Mouse (Mus musculus) stomach, postnatal 0 days (tissue): Measurements from ENCODE around the gene Gtf3c6. TPM values are rescaled to one million over a fixed set of nuclear protein-coding genes. Genes with fewer than 3 reads are reported as not detected.

ENCODE experiments used
- ATAC-seq: fragments of 200-750 bp; cut with Nextera tagmentation; 2 replicates; pipeline ENCODE4 v1.8.0; 2017; ENCODE audit not compliant: low FRiP score, low TSS enrichment
- DNase-seq: peaks from one replicate; pipeline ENCODE4 v3.0.0-alpha.2; 2016; ENCODE audit warnings: low spot score
- H3K27ac ChIP-seq: fragments of 300-500 bp; sonication (generic); replicated peaks from 2 replicates; pipeline ENCODE4 v1.5.1; 2014; ENCODE audit warnings: mild to moderate bottlenecking, control low read depth
- H3K27me3 ChIP-seq: fragments of 300-500 bp; sonication (generic); 2 replicates; pipeline ENCODE4 v1.6.1; 2014; ENCODE audit warnings: low read length; ENCODE audit not compliant: control insufficient read depth, insufficient read depth
- H3K36me3 ChIP-seq: fragments of 300-500 bp; sonication (generic); 2 replicates; pipeline ENCODE4 v1.6.1; 2014; ENCODE audit warnings: low read length, mixed read lengths; ENCODE audit not compliant: control insufficient read depth, insufficient read depth
- H3K4me1 ChIP-seq: fragments of 300-500 bp; sonication (generic); replicated peaks from 2 replicates; pipeline ENCODE4 v1.6.1; 2014; ENCODE audit warnings: antibody characterized with exemption; ENCODE audit not compliant: control insufficient read depth, insufficient read depth
- H3K4me2 ChIP-seq: fragments of 300-500 bp; sonication (generic); replicated peaks from 2 replicates; pipeline ENCODE4 v1.6.1; 2014; ENCODE audit warnings: low read depth, mild to moderate bottlenecking, control low read depth, moderate library complexity
- H3K4me3 ChIP-seq: fragments of 300-500 bp; sonication (generic); 2 replicates; pipeline ENCODE4 v1.5.1; 2014; ENCODE audit warnings: low read depth, low read length, control low read depth
- H3K9ac ChIP-seq: fragments of 300-500 bp; sonication (generic); 2 replicates; pipeline ENCODE4 v1.6.1; 2014; ENCODE audit warnings: mild to moderate bottlenecking, low read length, control low read depth, mixed read lengths
- H3K9me3 ChIP-seq: fragments of 300-500 bp; sonication (generic); 2 replicates; pipeline ENCODE4 v1.6.1; 2016; ENCODE audit warnings: low read length; ENCODE audit not compliant: control insufficient read depth
- CTCF ChIP-seq: IDR thresholded peaks from 2 replicates; pipeline ENCODE4 v1.5.1; 2016; ENCODE audit warnings: antibody characterized with exemption, low read depth, mild to moderate bottlenecking, moderate library complexity
- EP300 ChIP-seq: optimal IDR thresholded peaks from 2 replicates; pipeline ENCODE3; 2016; ENCODE audit warnings: antibody characterized with exemption
- WGBS: fragments of 180-500 bp; shearing (Covaris S2); extraction: QIAGEN DNeasy Blood & Tissue Kit; methylation state at CpG from one replicate; pipeline ENCODE4 v1.1.7; 2014; 5-methylcytosine and 5-hydroxymethylcytosine counted together
- polyA plus RNA-seq: library from polyadenylated mRNA; unstranded; fragments of >200 nt; fragmentation: Nextera tagmentation; extraction: Ambion mirVana; gene quantifications from 2 replicates; pipeline ENCODE4 v1.2.1, GENCODE M21; 2015

The Gtf3c6 gene
- polyA plus RNA-seq, 1 experiment from 2014 or later = 54.6 TPM

GRCm38 (mm10) chr10:40281565-40281964 lies 23.7 kb upstream of the Gtf3c6 start:
- ATAC-seq (peak; percentile 85), DNase-seq (no peak)
- no peak overlapping the region for H3K9ac ChIP-seq
- no peak overlapping the region for H3K4me2 ChIP-seq
- no peaks in the 10 kb centered on the region for H3K27me3 ChIP-seq
- H3K4me1 ChIP-seq = no peaks in the 10 kb centered on the region
- WGBS = 74% methylated on average over 2 of the region's 2 CpGs
- peak overlapping the region; percentile 45; the same call in 1 of the 2 replicates for H3K27ac ChIP-seq
- no peaks in the 10 kb centered on the region for H3K9me3 ChIP-seq
- TF ChIP-seq CTCF (no peak), EP300 (no peak)
- no peaks in the 10 kb centered on the region; the same call in 1 of the 2 replicates for H3K36me3 ChIP-seq
- no peak overlapping the region for H3K4me3 ChIP-seq

GRCm38 (mm10) chr10:40278317-40278716 lies 20.4 kb upstream of the Gtf3c6 start:
- no peak for ATAC-seq
- Histone ChIP-seq H3K4me3 (no peak overlapping the region), H3K4me2 (no peak overlapping the region), H3K27ac (no peak overlapping the region), H3K9ac (no peak overlapping the region), H3K36me3 (no peaks in the 10 kb centered on the region), H3K27me3 (no peaks in the 10 kb centered on the region), H3K9me3 (no peaks in the 10 kb centered on the region), H3K4me1 (no peaks in the 10 kb centered on the region)
- DNase-seq = no peak
- TF ChIP-seq CTCF (no peak), EP300 (no peak)
- 45% methylated on average over 5 of the region's 5 CpGs for WGBS

- H3K9me3 ChIP-seq = no peaks in the 10 kb centered on the region
- H3K36me3 ChIP-seq = no peaks in the 10 kb centered on the region
- no peak overlapping the region for H3K4me2 ChIP-seq
- DNase-seq = no peak
- WGBS = 75% methylated on average over 7 of the region's 7 CpGs
- TF ChIP-seq CTCF = no peak
- TF ChIP-seq EP300 = no peak
- no peaks in the 10 kb centered on the region for H3K4me1 ChIP-seq
- H3K27ac ChIP-seq = no peak overlapping the region
- H3K27me3 ChIP-seq = no peaks in the 10 kb centered on the region
- ATAC-seq = no peak
- H3K9ac ChIP-seq = no peak overlapping the region
- H3K4me3 ChIP-seq = no peak overlapping the region
Observed at GRCm38 (mm10) chr10:40275991-40276390, 18.1 kb upstream of the Gtf3c6 start.

- 71% methylated on average over 5 of the region's 5 CpGs for whole genome bisulfite sequencing
- Histone ChIP-seq H3K9me3 (no peaks in the 10 kb centered on the region), H3K4me2 (no peak overlapping the region), H3K9ac (no peak overlapping the region), H3K27me3 (no peaks in the 10 kb centered on the region), H3K27ac (no peak overlapping the region), H3K36me3 (no peaks in the 10 kb centered on the region), H3K4me3 (no peak overlapping the region), H3K4me1 (no peaks in the 10 kb centered on the region)
- DNase-seq = no peak
- no peak for ATAC-seq
- TF ChIP-seq CTCF = no peak
- TF ChIP-seq EP300 = no peak
Observed at GRCm38 (mm10) chr10:40273938-40274337, 16.0 kb upstream of the Gtf3c6 start.

GRCm38 (mm10) chr10:40271216-40271615 lies 13.3 kb upstream of the Gtf3c6 start:
- ATAC-seq = no peak
- Histone ChIP-seq H3K4me3 (no peak overlapping the region), H3K9me3 (no peaks in the 10 kb centered on the region), H3K36me3 (no peaks in the 10 kb centered on the region), H3K9ac (no peak overlapping the region), H3K4me1 (no peaks in the 10 kb centered on the region), H3K27me3 (no peaks in the 10 kb centered on the region), H3K27ac (no peak overlapping the region), H3K4me2 (no peak overlapping the region)
- TF ChIP-seq EP300 = no peak
- no peak for TF ChIP-seq CTCF
- WGBS = 81% methylated on average over 3 of the region's 3 CpGs
- no peak for DNase-seq

- no peaks in the 10 kb centered on the region for H3K4me1 ChIP-seq
- 89% methylated on average over 3 of the region's 3 CpGs for WGBS
- DNase-seq (no peak), ATAC-seq (no peak)
- H3K4me2 ChIP-seq = no peak overlapping the region
- H3K27me3 ChIP-seq = no peaks in the 10 kb centered on the region
- H3K9ac ChIP-seq = no peak overlapping the region
- no peaks in the 10 kb centered on the region for H3K36me3 ChIP-seq
- no peaks in the 10 kb centered on the region for H3K9me3 ChIP-seq
- no peak overlapping the region for H3K27ac ChIP-seq
- TF ChIP-seq EP300 (no peak), CTCF (0 out of 2 replicates have a peak, but pooled peaks have one; percentile 22)
- no peak overlapping the region for H3K4me3 ChIP-seq
Observed at GRCm38 (mm10) chr10:40264920-40265319, 7.0 kb upstream of the Gtf3c6 start.
